Mouse (Mus musculus) MEL (cell line): ENCODE measurements around the gene Nrip1.

ENCODE experiments used
- CTCF ChIP-seq, 3 experiments: IDR thresholded peaks in 2 of 3; conservative IDR thresholded peaks in 1 of 3; 2 replicates each; pipeline ENCODE4 v1.5.1; 2011 to 2012; ENCODE audit warnings: low read length in 3 of 3, low read depth in 2 of 3, mild to moderate bottlenecking in 2 of 3, improper control_type of control experiment in 1 of 3, inconsistent platforms in 1 of 3, mixed read lengths in 1 of 3, moderate library complexity in 1 of 3; ENCODE audit not compliant: control insufficient read depth in 1 of 3, insufficient read depth in 1 of 3, poor library complexity in 1 of 3, severe bottlenecking in 1 of 3
- EP300 ChIP-seq, 2 experiments: IDR thresholded peaks; 2 replicates each; pipeline ENCODE4 v1.6.1; 2011; ENCODE audit warnings: improper control_type of control experiment in 2 of 2, low read length in 2 of 2, low read depth in 1 of 2, mild to moderate bottlenecking in 1 of 2
- JUND ChIP-seq: IDR thresholded peaks from 2 replicates; pipeline ENCODE4 v1.6.1; 2011; ENCODE audit warnings: low read depth, mild to moderate bottlenecking, improper control_type of control experiment, low read length
- MAFK ChIP-seq: IDR thresholded peaks from 2 replicates; pipeline ENCODE4 v1.6.1; 2011; ENCODE audit warnings: low read depth, mild to moderate bottlenecking, low read length, improper control_type of control experiment, borderline replicate concordance
- POLR2A ChIP-seq, 2 experiments: IDR thresholded peaks; 2 replicates each; pipeline ENCODE4 v1.6.1; 2011 to 2012; ENCODE audit warnings: low read length in 2 of 2, mild to moderate bottlenecking in 2 of 2, control low read depth in 1 of 2, improper control_type of control experiment in 1 of 2, low read depth in 1 of 2, moderate library complexity in 1 of 2; ENCODE audit not compliant: control insufficient read depth in 1 of 2, insufficient read depth in 1 of 2, poor library complexity in 1 of 2
- POLR2AphosphoS2 ChIP-seq: IDR thresholded peaks from 2 replicates; pipeline ENCODE4 v1.6.1; 2011; ENCODE audit warnings: low read length, improper control_type of control experiment
- TBP ChIP-seq: IDR thresholded peaks from 2 replicates; pipeline ENCODE4 v1.8.0; 2011; ENCODE audit warnings: low read depth, low read length, improper control_type of control experiment
- TCF12 ChIP-seq: IDR thresholded peaks from 2 replicates; pipeline ENCODE4 v1.6.1; 2014; ENCODE audit warnings: low read depth, mild to moderate bottlenecking, inconsistent platforms, low read length, improper control_type of control experiment, moderate library complexity
- ZC3H11A ChIP-seq: IDR thresholded peaks from 2 replicates; pipeline ENCODE4 v1.6.1; 2012; ENCODE audit warnings: low read depth, mild to moderate bottlenecking, inconsistent platforms, low read length, improper control_type of control experiment
- ZKSCAN1 ChIP-seq: IDR thresholded peaks from 2 replicates; pipeline ENCODE4 v1.6.1; 2012; ENCODE audit warnings: low read depth, mild to moderate bottlenecking, inconsistent platforms, low read length, improper control_type of control experiment, moderate library complexity
- ZMIZ1 ChIP-seq: IDR thresholded peaks from 2 replicates; pipeline ENCODE4 v1.6.1; 2012; ENCODE audit warnings: low read depth, mild to moderate bottlenecking, inconsistent platforms, low read length, improper control_type of control experiment, moderate library complexity

GRCm38 (mm10) chr16:76408241-76408640, 34.6 kb upstream of the Nrip1 start:
- TF ChIP-seq CTCF (IDR thresholded peaks at IDR 0.05 in 2 of 3, conservative IDR thresholded peaks at IDR 0.05 in 1 of 3; ENCODE audit: control insufficient read depth in 1 of 3, insufficient read depth in 1 of 3, low read depth in 2 of 3, low read length in 3 of 3, poor library complexity in 1 of 3, severe bottlenecking in 1 of 3) (no peak), EP300 (IDR thresholded peaks at IDR 0.05; ENCODE audit: low read depth in 1 of 2, low read length in 2 of 2) (no peak), ZKSCAN1 (no peak), POLR2A (IDR thresholded peaks at IDR 0.05; ENCODE audit: control insufficient read depth in 1 of 2, insufficient read depth in 1 of 2, low read depth in 1 of 2, low read length in 2 of 2, poor library complexity in 1 of 2) (no peak), TCF12 (no peak), TBP (no peak), POLR2AphosphoS2 (no peak), MAFK (no peak), ZC3H11A (no peak), ZMIZ1 (no peak), JUND (no peak)
